Mouse (Mus musculus) neutrophil, adult 5-6 weeks (primary cell): ENCODE measurements around the gene Ppp1r12b. TPM values are rescaled to one million over a fixed set of nuclear protein-coding genes. Genes with fewer than 3 reads are reported as not detected.

Experiments used
- ATAC-seq: fragments of 151-379, 151-347 bp; 2 replicates; pipeline ENCODE4 v1.8.0; 2017; ENCODE audit warnings: mild to moderate bottlenecking, moderate TSS enrichment; ENCODE audit not compliant: insufficient number of reproducible peaks, poor library complexity, low FRiP score, severe bottlenecking; ENCODE audit errors: extremely low read depth
- total RNA-seq: library from RNA; stranded (forward); fragments of 200-1000 nt; gene quantifications from 2 replicates; pipeline ENCODE4 v1.2.3, GENCODE M21; 2017

Gene Ppp1r12b
- total RNA-seq, 1 experiment from 2014 or later, result 12.9 TPM

- no peak for ATAC-seq
Observed at GRCm38 (mm10) chr1:134817916-134818595, 137.7 kb downstream of the Ppp1r12b start.

GRCm38 (mm10) chr1:134817120-134817519 lies 138.6 kb downstream of the Ppp1r12b start:
- no peak for ATAC-seq

GRCm38 (mm10) chr1:134816617-134817016 lies 139.1 kb downstream of the Ppp1r12b start:
- ATAC-seq, result no peak

GRCm38 (mm10) chr1:134815748-134816147 lies 140.0 kb downstream of the Ppp1r12b start:
- ATAC-seq, result no peak

- ATAC-seq, result no peak
Observed at GRCm38 (mm10) chr1:134805471-134805870, 150.3 kb downstream of the Ppp1r12b start.

GRCm38 (mm10) chr1:134804373-134804772 lies 151.4 kb downstream of the Ppp1r12b start:
- ATAC-seq, result no peak

GRCm38 (mm10) chr1:134803286-134804117 lies 152.2 kb downstream of the Ppp1r12b start:
- no peak for ATAC-seq

GRCm38 (mm10) chr1:134801758-134802157 lies 154.0 kb downstream of the Ppp1r12b start:
- ATAC-seq, result no peak

GRCm38 (mm10) chr1:134796536-134796935 lies 159.2 kb downstream of the Ppp1r12b start:
- no peak for ATAC-seq

- no peak for ATAC-seq
Observed at GRCm38 (mm10) chr1:134796076-134796475, 159.7 kb downstream of the Ppp1r12b start.

GRCm38 (mm10) chr1:134791456-134791855 lies 164.3 kb downstream of the Ppp1r12b start:
- ATAC-seq, result no peak

GRCm38 (mm10) chr1:134790716-134791439 lies 164.9 kb downstream of the Ppp1r12b start:
- ATAC-seq, result no peak

- ATAC-seq, result no peak
Observed at GRCm38 (mm10) chr1:134788096-134788495, 167.6 kb downstream of the Ppp1r12b start.

GRCm38 (mm10) chr1:134784911-134785310 lies 170.8 kb downstream of the Ppp1r12b start:
- ATAC-seq, result no peak

- ATAC-seq, result no peak
Observed at GRCm38 (mm10) chr1:134784481-134784880, 171.3 kb downstream of the Ppp1r12b start.

GRCm38 (mm10) chr1:134783958-134784357 lies 171.8 kb downstream of the Ppp1r12b start:
- ATAC-seq, result no peak

- no peak for ATAC-seq
Observed at GRCm38 (mm10) chr1:134782797-134783196, 172.9 kb downstream of the Ppp1r12b start.

- no peak for ATAC-seq
Observed at GRCm38 (mm10) chr1:134777936-134778548, 177.7 kb downstream of the Ppp1r12b start.

GRCm38 (mm10) chr1:134777201-134777885 lies 178.4 kb downstream of the Ppp1r12b start:
- no peak for ATAC-seq
